In genomic region chr5:111765671-111766290, GRCm38 (mm10) we compare ENCODE assay signal across 38 mouse cellular contexts. TPM values are rescaled to one million over a fixed set of nuclear protein-coding genes. Genes with fewer than 3 reads are reported as not detected.
DNase-seq lines count a peak whose midpoint lies in the region; ATAC-seq and TF ChIP-seq lines count a peak whose summit lies in the region.
"Had no signal": no experiment of that assay in that cellular context is flagged by ENCODE, and none has a peak within 500 bp of the region (broad histone marks: within the 10 kb centered on the region; RNA-seq: fewer than 3 reads in every experiment).

No protein-coding gene starts in this region.

- no peak for TF ChIP-seq EP300 in ES-Bruce4 (IDR thresholded peaks at IDR 0.05; ENCODE audit: insufficient read depth, low read depth, low read length)
- no peak for TF ChIP-seq EP300 in stomach, postnatal 0 days (optimal IDR thresholded peaks at IDR 0.05)

- TF ChIP-seq POLR2A in ES-Bruce4 (IDR thresholded peaks at IDR 0.05; ENCODE audit: insufficient read depth, low read length), result no peak

- H3K9me3 ChIP-seq in forebrain, postnatal 0 days (ENCODE audit: low read length), result no peaks in the 10 kb centered on the region
- no peaks in the 10 kb centered on the region for H3K9me3 ChIP-seq in forebrain, embryonic 11.5 days (ENCODE audit: control insufficient read depth, low read length)
- no peaks in the 10 kb centered on the region for H3K9me3 ChIP-seq in lung, embryonic 14.5 days (ENCODE audit: low read depth, low read length)
- no peaks in the 10 kb centered on the region for H3K9me3 ChIP-seq in ES-Bruce4 (replicated peaks; ENCODE audit: control insufficient read depth, insufficient read depth, low read length, poor library complexity, severe bottlenecking)
- no peaks in the 10 kb centered on the region for H3K9me3 ChIP-seq in stomach, postnatal 0 days (ENCODE audit: control insufficient read depth, low read length)
- H3K9me3 ChIP-seq: hindbrain, embryonic 12.5 days; limb, embryonic 10.5 days; limb, embryonic 15.5 days; neural tube, embryonic 15.5 days had no signal

- no peak for ATAC-seq in forebrain, postnatal 0 days
- no peak for ATAC-seq in forebrain, embryonic 11.5 days (replicated peaks; ENCODE audit: low FRiP score)
- ATAC-seq in lung, embryonic 14.5 days (ENCODE audit: insufficient read depth), result no peak
- ATAC-seq in stomach, postnatal 0 days (ENCODE audit: low FRiP score, low TSS enrichment), result no peak
- ATAC-seq: forebrain, embryonic 14.5 days; intestine, embryonic 16.5 days had no signal

- 81% methylated on average over 15 of the region's 15 CpGs for WGBS in forebrain, postnatal 0 days
- WGBS in forebrain, embryonic 11.5 days, result 78% methylated on average over 15 of the region's 15 CpGs
- WGBS in lung, embryonic 14.5 days, result 71% methylated on average over 15 of the region's 15 CpGs
- 76% methylated on average over 15 of the region's 15 CpGs for WGBS in stomach, postnatal 0 days

- no peak for DNase-seq in forebrain, postnatal 0 days
- DNase-seq in forebrain, embryonic 11.5 days (ENCODE audit: low spot score), result no peak
- no peak for DNase-seq in lung, embryonic 14.5 days
- no peak for DNase-seq in lung, adult 18-20 months
- DNase-seq in stomach, postnatal 0 days (ENCODE audit: low spot score), result no peak
- no peak for DNase-seq in left cerebral cortex, adult 9 months (ENCODE audit: low spot score in 2 of 2)
- DNase-seq: adrenal gland, adult 8-10 months; cerebellum, adult 2 months; cerebellum, postnatal 14 days; gastrocnemius, postnatal 10 days; heart, postnatal 36 days; kidney, adult 8-10 months; kidney, postnatal 4 days; layer of hippocampus, postnatal 36 days; lung, postnatal 10 days; midbrain, embryonic 14.5 days; retina, postnatal 1 day; right cerebral cortex, postnatal 14 days; thymus, postnatal 25 days had no signal

- no peaks in the 10 kb centered on the region for H3K27me3 ChIP-seq in forebrain, postnatal 0 days (ENCODE audit: insufficient read depth, low read length)
- H3K27me3 ChIP-seq in forebrain, embryonic 11.5 days (ENCODE audit: control insufficient read depth, insufficient read depth, low read length), result no peaks in the 10 kb centered on the region
- H3K27me3 ChIP-seq in lung, embryonic 14.5 days (ENCODE audit: insufficient read depth, low read length), result no peaks in the 10 kb centered on the region
- no peaks in the 10 kb centered on the region for H3K27me3 ChIP-seq in ES-Bruce4 (ENCODE audit: control insufficient read depth, insufficient read depth, low read length, poor library complexity, severe bottlenecking)
- no peaks in the 10 kb centered on the region for H3K27me3 ChIP-seq in stomach, postnatal 0 days (ENCODE audit: control insufficient read depth, insufficient read depth, low read length)

- no peak overlapping the region for H3K4me3 ChIP-seq in forebrain, postnatal 0 days (ENCODE audit: low read depth, low read length)
- no peak overlapping the region for H3K4me3 ChIP-seq in forebrain, embryonic 11.5 days (ENCODE audit: low read depth, low read length)
- no peak overlapping the region for H3K4me3 ChIP-seq in lung, embryonic 14.5 days (ENCODE audit: low read depth, low read length)
- H3K4me3 ChIP-seq in ES-Bruce4 (ENCODE audit: low read depth, low read length), result no peak overlapping the region
- no peak overlapping the region for H3K4me3 ChIP-seq in stomach, postnatal 0 days (ENCODE audit: low read depth, low read length)
- H3K4me3 ChIP-seq: hindbrain, embryonic 12.5 days; limb, embryonic 10.5 days; limb, embryonic 15.5 days; neural tube, embryonic 15.5 days had no signal

- peak; percentile 8; the same call in 1 of the 2 replicates for TF ChIP-seq CTCF in forebrain, postnatal 0 days (IDR thresholded peaks at IDR 0.05; ENCODE audit: low read depth)
- 0 out of 2 replicates have a peak, but pooled peaks have one; percentile 2 for TF ChIP-seq CTCF in lung, embryonic 14.5 days (IDR thresholded peaks at IDR 0.05; ENCODE audit: low read depth)
- TF ChIP-seq CTCF in ES-Bruce4 (IDR thresholded peaks at IDR 0.05; ENCODE audit: low read depth, low read length), result peak; percentile 82
- TF ChIP-seq CTCF in stomach, postnatal 0 days (IDR thresholded peaks at IDR 0.05; ENCODE audit: low read depth), result 0 out of 2 replicates have a peak, but pooled peaks have one; percentile 8

- no peak overlapping the region for H3K4me2 ChIP-seq in forebrain, postnatal 0 days (ENCODE audit: low read depth)
- no peak overlapping the region for H3K4me2 ChIP-seq in forebrain, embryonic 11.5 days (ENCODE audit: low read depth, low read length, severe bottlenecking)
- H3K4me2 ChIP-seq in lung, embryonic 14.5 days, result no peak overlapping the region
- H3K4me2 ChIP-seq in stomach, postnatal 0 days (replicated peaks; ENCODE audit: low read depth), result no peak overlapping the region
- H3K4me2 ChIP-seq: heart, embryonic 11.5 days; hindbrain, embryonic 12.5 days; limb, embryonic 15.5 days; neural tube, embryonic 15.5 days had no signal

- no peaks in the 10 kb centered on the region for H3K36me3 ChIP-seq in forebrain, postnatal 0 days (ENCODE audit: insufficient read depth)
- no peaks in the 10 kb centered on the region for H3K36me3 ChIP-seq in forebrain, embryonic 11.5 days (ENCODE audit: control insufficient read depth, insufficient read depth, low read length)
- H3K36me3 ChIP-seq in lung, embryonic 14.5 days (ENCODE audit: insufficient read depth), result no peaks in the 10 kb centered on the region
- H3K36me3 ChIP-seq in ES-Bruce4 (ENCODE audit: control insufficient read depth, insufficient read depth, low read length, poor library complexity, severe bottlenecking), result no peaks in the 10 kb centered on the region
- no peaks in the 10 kb centered on the region for H3K36me3 ChIP-seq in stomach, postnatal 0 days (ENCODE audit: control insufficient read depth, insufficient read depth, low read length)
- H3K36me3 ChIP-seq: hindbrain, embryonic 12.5 days; limb, embryonic 10.5 days; limb, embryonic 15.5 days; neural tube, embryonic 15.5 days had no signal

- H3K9ac ChIP-seq in forebrain, postnatal 0 days, result no peak overlapping the region
- H3K9ac ChIP-seq in forebrain, embryonic 11.5 days (ENCODE audit: low read length), result no peak overlapping the region
- H3K9ac ChIP-seq in lung, embryonic 14.5 days, result no peak overlapping the region
- H3K9ac ChIP-seq in ES-Bruce4 (ENCODE audit: low read depth, poor library complexity, severe bottlenecking), result no peak overlapping the region
- H3K9ac ChIP-seq in stomach, postnatal 0 days (ENCODE audit: low read length), result no peak overlapping the region
- H3K9ac ChIP-seq: hindbrain, embryonic 12.5 days; limb, embryonic 15.5 days; neural tube, embryonic 15.5 days had no signal

- H3K4me1 ChIP-seq in forebrain, postnatal 0 days (ENCODE audit: insufficient read depth), result peaks cover 4% of the 10 kb centered on the region
- peaks cover 26% of the 10 kb centered on the region for H3K4me1 ChIP-seq in forebrain, embryonic 11.5 days (replicated peaks; ENCODE audit: control insufficient read depth, insufficient read depth, low read length)
- peaks cover 14% of the 10 kb centered on the region; the same call in 1 of the 2 replicates for H3K4me1 ChIP-seq in lung, embryonic 14.5 days (ENCODE audit: insufficient read depth)
- H3K4me1 ChIP-seq in ES-Bruce4 (ENCODE audit: control insufficient read depth, insufficient read depth, low read length), result no peaks in the 10 kb centered on the region
- H3K4me1 ChIP-seq in stomach, postnatal 0 days (replicated peaks; ENCODE audit: control insufficient read depth, insufficient read depth), result no peaks in the 10 kb centered on the region

- H3K27ac ChIP-seq in forebrain, postnatal 0 days (ENCODE audit: low read depth, low read length), result no peak overlapping the region
- no peak overlapping the region for H3K27ac ChIP-seq in forebrain, embryonic 11.5 days (ENCODE audit: low read depth, low read length)
- H3K27ac ChIP-seq in lung, embryonic 14.5 days (ENCODE audit: low read depth), result no peak overlapping the region
- H3K27ac ChIP-seq in ES-Bruce4 (ENCODE audit: insufficient read depth, low read length), result no peak overlapping the region
- H3K27ac ChIP-seq in stomach, postnatal 0 days (replicated peaks), result no peak overlapping the region
- H3K27ac ChIP-seq: hindbrain, embryonic 12.5 days; kidney, postnatal 0 days; limb, embryonic 15.5 days; macrophage; neural tube, embryonic 15.5 days had no signal

RNA-seq across cellular contexts. Expression of gene Gm26897, which starts 32.1 kb away (rescaled TPM):
- total RNA-seq in forebrain, postnatal 0 days (2014; rRNA removed), result not detected in 2 replicates
- polyA plus RNA-seq in forebrain, postnatal 0 days (2015; fragmentation: Nextera tagmentation; extraction: Ambion mirVana), result not detected in 2 replicates
- polyA plus RNA-seq in forebrain, embryonic 11.5 days (2014; fragmentation: Nextera tagmentation; extraction: Ambion mirVana), result not detected in 2 replicates
- not detected in 2 replicates for polyA plus RNA-seq in lung, embryonic 14.5 days (2014; fragmentation: Nextera tagmentation; extraction: Ambion mirVana)
- not detected in 2 replicates for polyA plus RNA-seq in ES-Bruce4 (2011; ENCODE audit: insufficient read depth, insufficient read length, low read depth, missing spikeins)
- polyA plus RNA-seq in stomach, postnatal 0 days (2015; fragmentation: Nextera tagmentation; extraction: Ambion mirVana), result not detected in 2 replicates
- total RNA-seq: adrenal gland, adult 8-10 months; adrenal gland, postnatal 4 days; gastrocnemius, postnatal 10 days; granulocyte monocyte progenitor cell, adult 5-6 weeks; heart, postnatal 36 days; layer of hippocampus, adult 8-10 months; layer of hippocampus, postnatal 36 days; left cerebral cortex, postnatal 10 days; megakaryocyte-erythroid progenitor cell, adult 5-6 weeks had no signal
- polyA plus RNA-seq: cerebellum, adult 2 months; cortical plate, adult 2 months; embryonic facial prominence, embryonic 14.5 days; forebrain, embryonic 14.5 days; heart, embryonic 11.5 days; heart, embryonic 16.5 days; hindbrain, embryonic 12.5 days; intestine, embryonic 16.5 days; kidney, postnatal 0 days; limb, embryonic 10.5 days; limb, embryonic 15.5 days; liver, embryonic 16.5 days; macrophage; midbrain, embryonic 14.5 days; neural tube, embryonic 15.5 days had no signal

Comparison
In these comparisons a context has a peak if more than half of its experiments do, and no peak if none do; other contexts are left out.
1. CTCF ChIP-seq: peak in every context shown above with its lines; median percentile 82 in ES-Bruce4; 8 in forebrain, postnatal 0 days; 8 in stomach, postnatal 0 days; 2 in lung, embryonic 14.5 days.